Mouse (Mus musculus) CD8-positive naive resting alpha-beta T cell, adult 57 days (primary cell): ENCODE measurements around the gene Wasf3. TPM values are rescaled to one million over a fixed set of nuclear protein-coding genes. Genes with fewer than 3 reads are reported as not detected.

Experiments used
- total RNA-seq: library from RNA; stranded (reverse); gene quantifications from one replicate; pipeline ENCODE4 v1.2.4, GENCODE M21; 2023

The Wasf3 gene
- total RNA-seq = not detected

GRCm38 (mm10) chr5:146384935-146385591 is at the start of gene Wasf3:
Gene Wasf3, plus strand, starts transcription at chr5:146384985.

DNA sequence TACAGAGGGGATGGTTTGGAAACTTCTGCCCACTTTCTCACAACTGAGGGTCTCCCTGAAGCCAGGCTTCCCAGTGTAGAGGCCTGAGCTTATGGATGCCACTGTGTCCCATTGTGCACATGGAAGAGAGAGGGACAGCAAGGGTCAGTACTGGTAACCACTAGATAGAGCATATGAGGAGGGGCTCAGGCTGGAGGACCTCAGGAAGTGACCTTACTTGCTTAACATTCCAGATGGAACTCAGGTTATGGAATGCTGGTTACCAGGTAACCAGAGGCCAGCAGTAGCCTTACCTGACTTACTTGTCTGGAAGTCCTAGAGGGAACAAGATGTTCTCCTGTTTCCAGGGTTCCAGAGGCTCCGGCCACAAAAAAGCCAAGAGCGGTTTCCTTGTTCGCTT is 96.9 kb downstream of the Wasf3 start, which contains the start of gene Gm6408:
Gm6408 (plus strand) TSS at position 301 of the 400 bp plus-strand sequence.

GRCm38 (mm10) chr5:146491063-146491462 is 106.3 kb downstream of the Wasf3 start, which contains the start of gene Gm6370:
Gene Gm6370, plus strand, starts transcription at chr5:146491363.

GRCm38 (mm10) chr5:146502099-146502498 is 117.3 kb downstream of the Wasf3 start, which contains the start of gene 4930449I24Rik:
Gene 4930449I24Rik, plus strand, starts transcription at chr5:146502399.

DNA sequence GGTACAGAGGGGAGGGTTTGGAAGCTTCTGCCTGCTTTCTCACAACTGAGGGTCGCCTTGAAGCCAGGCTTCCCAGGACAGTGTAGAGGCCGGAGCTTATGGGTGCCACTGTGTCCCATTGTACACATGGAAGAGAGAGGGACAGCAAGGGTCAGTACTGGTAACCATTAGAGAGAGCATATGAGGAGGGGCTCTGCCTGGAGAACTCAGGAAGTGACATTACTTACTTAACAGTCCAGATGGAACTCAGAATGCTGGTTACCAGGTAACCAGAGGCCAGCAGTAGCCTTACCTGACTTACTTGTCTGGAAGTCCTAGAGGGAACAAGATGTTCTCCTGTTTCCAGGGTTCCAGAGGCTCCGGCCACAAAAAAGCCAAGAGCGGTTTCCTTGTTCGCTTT is 129.0 kb downstream of the Wasf3 start, which contains the start of gene Gm3402:
Gm3402 (plus strand) TSS at position 301 of the 400 bp plus-strand sequence.

Other genes starting within 250 kb of the Wasf3 start
- gene Gm5565, start 224.4 kb upstream of the Wasf3 start, total RNA-seq = not detected
- not detected for gene Gm6309, start 214.3 kb upstream of the Wasf3 start, total RNA-seq
- gene 1700001J03Rik, start 199.7 kb upstream of the Wasf3 start, total RNA-seq = 5.6 TPM
- gene Rnf6, start 163.4 kb upstream of the Wasf3 start, total RNA-seq = 41.7 TPM
- 55.0 TPM for gene Cdk8, start 153.8 kb upstream of the Wasf3 start, total RNA-seq
- gene Gm6408, start 97.0 kb downstream of the Wasf3 start, total RNA-seq = 0.49 TPM
- gene Gm6370, start 106.4 kb downstream of the Wasf3 start, total RNA-seq = not detected
- gene 4930449I24Rik, start 117.4 kb downstream of the Wasf3 start, total RNA-seq = not detected
- not detected for gene Gm3402, start 129.1 kb downstream of the Wasf3 start, total RNA-seq
- gene Gm3404, start 140.8 kb downstream of the Wasf3 start, total RNA-seq = not detected
- not detected for gene Gm3409, start 152.7 kb downstream of the Wasf3 start, total RNA-seq
- gene Gm3415, start 171.2 kb downstream of the Wasf3 start, total RNA-seq = not detected
- not detected for gene Gpr12, start 200.3 kb downstream of the Wasf3 start, total RNA-seq